Mouse (Mus musculus): ENCODE measurements around the gene Pccb.

Gene Pccb

DNA sequence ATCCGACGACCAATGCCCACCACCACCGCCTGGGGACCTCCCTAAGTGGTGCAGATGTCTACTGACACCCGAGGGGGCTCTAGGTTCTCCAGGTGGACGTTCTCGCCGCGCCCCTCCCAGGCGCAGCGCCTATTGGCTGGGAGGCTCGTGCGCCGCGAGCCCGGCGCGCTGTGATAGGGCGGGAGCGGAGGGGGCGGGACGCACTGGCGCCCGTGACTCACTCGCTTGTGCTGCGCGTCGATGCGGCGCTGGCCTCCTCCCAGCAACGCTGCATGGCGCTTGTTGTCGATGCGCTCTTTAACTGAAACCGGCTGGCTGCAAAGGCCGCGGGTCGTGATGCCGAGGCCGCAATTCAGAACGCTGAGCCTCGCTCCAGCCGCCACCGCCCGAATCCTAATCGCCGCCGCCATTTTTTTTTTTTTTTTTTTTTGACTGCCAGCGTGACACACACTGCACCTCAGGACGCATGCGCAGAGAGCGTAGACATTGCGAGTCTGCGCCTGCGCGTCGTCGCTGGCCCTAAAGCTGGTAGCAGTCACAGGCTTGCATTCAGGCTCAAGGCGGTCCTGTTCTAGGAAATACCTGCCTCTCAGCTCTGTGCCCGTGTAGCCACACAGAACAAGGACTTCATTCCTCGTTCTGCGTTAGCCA is at the start of gene Pccb:
Gene Pccb, minus strand, starts transcription at position 451 of the 651 bp plus-strand sequence.
- DNase-seq (ENCODE audit: low spot score) = peak; percentile 98

- DNase-seq (ENCODE audit: low spot score) = no peak
These were observed 49.0 kb upstream of the Pccb start for GRCm38 (mm10) chr9:101083728-101084127.

- no peak for DNase-seq (ENCODE audit: low spot score)
These were observed 45.5 kb upstream of the Pccb start for GRCm38 (mm10) chr9:101080046-101080685.

GRCm38 (mm10) chr9:101078579-101078978 is 43.9 kb upstream of the Pccb start:
- DNase-seq (ENCODE audit: low spot score) = no peak

GRCm38 (mm10) chr9:101077486-101077885 is 42.8 kb upstream of the Pccb start:
- DNase-seq (ENCODE audit: low spot score) = no peak

DNA sequence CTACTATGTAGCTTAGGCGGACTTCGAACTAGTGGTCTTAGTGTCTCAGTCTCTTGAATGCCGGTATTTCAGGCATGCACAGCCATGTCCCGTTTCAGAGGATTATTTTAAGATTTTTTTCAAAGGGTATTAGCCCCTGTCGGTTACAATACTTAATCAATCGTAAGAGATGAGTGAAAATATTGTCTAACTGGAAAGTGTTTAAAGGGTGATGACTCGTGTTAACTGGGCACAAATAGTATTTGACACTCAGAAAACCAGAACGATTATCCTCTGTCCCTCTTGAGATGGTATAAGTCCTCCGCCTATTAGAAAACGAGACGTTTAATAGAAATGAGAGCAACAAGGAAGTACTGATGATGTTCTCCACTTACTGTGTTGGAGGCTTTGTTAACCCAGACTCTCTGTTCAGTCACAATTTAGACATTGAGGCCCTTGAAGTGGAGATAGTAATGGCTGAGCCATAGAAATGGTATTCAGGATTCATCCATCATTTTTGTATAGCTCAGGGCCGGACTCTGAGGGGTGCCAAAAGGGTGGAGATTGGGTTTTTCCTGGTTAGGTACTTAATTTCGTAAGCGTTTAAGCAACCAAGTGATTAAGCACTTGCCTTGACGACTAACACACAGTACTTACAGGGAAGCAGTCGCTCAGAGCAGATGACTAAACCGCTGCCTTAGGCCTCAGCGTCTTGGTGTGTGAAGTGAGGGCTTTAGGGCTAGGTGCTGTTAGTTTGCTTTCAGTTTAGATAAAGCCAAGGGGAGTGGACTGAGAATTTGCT is 41.6 kb upstream of the Pccb start:
- no peak for DNase-seq (ENCODE audit: low spot score)

DNA sequence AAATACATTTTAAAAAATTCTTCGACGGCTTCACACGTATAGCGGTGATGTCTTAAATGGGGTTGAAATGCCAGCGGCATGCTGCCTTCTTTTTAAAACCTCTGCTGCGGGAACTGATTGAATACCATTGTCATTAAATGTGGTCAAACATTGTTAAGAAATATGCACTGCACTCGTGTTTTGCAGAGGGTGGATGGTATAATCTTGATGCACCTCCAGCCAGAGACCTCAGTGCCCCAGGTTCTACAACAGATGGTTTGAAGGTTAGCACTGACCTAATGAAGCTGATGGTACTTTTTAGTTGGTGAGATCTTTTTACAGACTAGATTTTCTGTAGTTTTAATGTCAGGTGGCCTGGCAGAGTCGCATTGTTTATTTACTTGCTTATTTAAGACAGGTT is 41.0 kb upstream of the Pccb start:
- no peak for DNase-seq (ENCODE audit: low spot score)

GRCm38 (mm10) chr9:101075091-101075581 is 40.4 kb upstream of the Pccb start:
- DNase-seq (ENCODE audit: low spot score) = no peak

DNA sequence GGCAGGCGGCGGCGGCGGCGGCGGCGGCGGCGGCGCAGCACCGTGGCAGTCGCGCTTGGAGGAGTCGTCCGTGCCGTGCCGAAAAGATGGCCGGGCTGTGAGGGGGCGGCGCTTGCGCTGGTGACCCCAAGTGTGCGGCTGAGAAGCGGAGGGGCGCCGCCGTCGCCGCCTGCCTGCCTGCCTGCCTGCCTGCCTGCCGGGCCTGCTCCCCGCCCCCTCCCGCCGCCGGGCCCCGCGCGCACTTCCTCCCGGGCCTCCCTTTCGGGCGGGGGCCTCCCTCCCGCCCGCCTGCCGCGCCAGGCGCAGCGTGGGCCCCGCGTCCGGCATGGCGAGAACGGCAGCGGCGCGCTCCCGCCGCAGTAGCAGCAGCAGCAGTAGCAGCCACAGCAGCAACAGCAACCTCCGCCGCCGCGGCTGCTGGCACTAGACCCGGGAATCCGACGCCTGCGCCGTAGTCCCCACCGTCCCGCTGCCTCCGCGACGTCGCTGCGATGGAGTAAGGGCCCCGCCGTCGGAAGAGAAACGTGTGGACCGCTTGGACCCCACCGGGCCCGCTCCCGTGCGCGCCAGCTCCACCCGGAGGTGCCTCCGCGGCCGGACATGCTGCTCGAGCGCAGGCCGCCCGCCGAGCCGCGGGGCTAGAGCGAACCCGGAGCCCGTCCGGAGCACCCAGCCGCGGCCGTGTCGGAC is 39.8 kb upstream of the Pccb start:
- DNase-seq (ENCODE audit: low spot score) = peak; percentile 84

DNA sequence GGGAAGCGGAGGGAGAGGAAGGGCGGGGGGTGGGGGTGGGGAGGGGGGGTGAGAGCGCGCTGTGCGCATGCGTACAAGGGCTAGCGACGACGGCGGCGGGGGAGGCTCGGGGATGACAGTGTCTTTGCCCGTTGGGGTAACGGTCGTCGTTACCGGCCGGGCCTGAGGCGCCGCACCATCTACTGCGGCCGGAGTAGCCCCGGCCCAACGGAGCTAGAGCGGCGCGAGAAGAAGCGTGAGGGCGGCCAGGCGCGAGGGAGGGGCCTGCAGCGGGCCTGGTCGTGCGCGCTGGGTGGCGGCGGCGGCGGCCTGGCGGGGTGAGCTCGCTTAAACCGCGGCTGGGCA is 39.3 kb upstream of the Pccb start, which contains the start of gene Msl2:
Gene Msl2, plus strand, starts transcription at position 115 of the 345 bp plus-strand sequence.
- no peak for DNase-seq (ENCODE audit: low spot score)

GRCm38 (mm10) chr9:101073041-101073986 is 38.6 kb upstream of the Pccb start:
- peak; percentile 99 for DNase-seq (ENCODE audit: low spot score)

GRCm38 (mm10) chr9:101072506-101072905 is 37.8 kb upstream of the Pccb start:
- no peak for DNase-seq (ENCODE audit: low spot score)

- DNase-seq (ENCODE audit: low spot score) = no peak
These were observed 35.1 kb upstream of the Pccb start for GRCm38 (mm10) chr9:101069781-101070180.

GRCm38 (mm10) chr9:101065076-101065602 is 30.4 kb upstream of the Pccb start:
- no peak for DNase-seq (ENCODE audit: low spot score)

DNA sequence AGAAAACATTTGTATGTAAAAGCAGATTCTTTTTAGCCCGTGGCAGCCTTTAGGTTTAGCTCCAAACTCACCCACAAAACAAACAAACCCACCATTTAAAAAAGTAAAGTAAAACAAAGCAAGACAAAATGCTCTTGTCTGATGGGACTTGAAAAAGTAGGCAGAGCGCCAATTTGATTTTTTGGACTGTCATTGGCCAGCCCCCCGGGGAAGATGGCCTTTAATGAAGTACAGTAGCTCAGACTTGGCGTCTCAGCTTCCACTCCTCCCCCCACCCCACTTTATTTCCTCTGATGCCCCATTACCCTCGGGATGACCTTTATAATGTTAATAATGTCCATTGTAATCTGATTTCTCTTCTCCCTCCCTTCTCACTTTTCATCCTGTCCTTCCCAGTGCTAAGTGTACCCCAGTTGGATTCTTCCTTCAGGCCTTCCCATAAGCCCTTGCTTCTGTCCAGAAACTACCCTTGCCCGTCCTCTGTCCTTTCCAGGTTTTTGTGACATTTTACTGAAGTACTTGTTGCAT is 27.6 kb upstream of the Pccb start:
- DNase-seq (ENCODE audit: low spot score) = no peak

DNA sequence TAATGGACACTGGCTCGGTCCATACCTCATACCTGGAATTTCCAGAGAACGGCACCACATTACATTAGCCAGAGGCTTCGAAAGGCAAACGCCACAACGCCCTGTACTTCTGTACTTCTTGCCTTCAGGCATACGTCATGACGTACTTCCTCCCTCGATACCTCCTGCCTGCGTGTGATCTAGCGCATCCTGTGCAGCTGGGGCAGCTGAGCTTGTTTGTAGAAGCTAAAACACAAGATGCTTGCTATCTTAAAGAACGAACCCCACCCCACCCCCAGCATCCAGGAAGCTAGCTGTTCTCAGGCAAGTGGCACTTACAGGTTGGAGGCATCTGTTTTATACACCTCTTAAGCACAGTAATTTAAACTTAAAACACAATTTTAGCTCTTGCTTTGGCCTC is 26.3 kb upstream of the Pccb start:
- DNase-seq (ENCODE audit: low spot score) = no peak

GRCm38 (mm10) chr9:101057156-101057555 is 22.5 kb upstream of the Pccb start:
- DNase-seq (ENCODE audit: low spot score) = no peak

DNA sequence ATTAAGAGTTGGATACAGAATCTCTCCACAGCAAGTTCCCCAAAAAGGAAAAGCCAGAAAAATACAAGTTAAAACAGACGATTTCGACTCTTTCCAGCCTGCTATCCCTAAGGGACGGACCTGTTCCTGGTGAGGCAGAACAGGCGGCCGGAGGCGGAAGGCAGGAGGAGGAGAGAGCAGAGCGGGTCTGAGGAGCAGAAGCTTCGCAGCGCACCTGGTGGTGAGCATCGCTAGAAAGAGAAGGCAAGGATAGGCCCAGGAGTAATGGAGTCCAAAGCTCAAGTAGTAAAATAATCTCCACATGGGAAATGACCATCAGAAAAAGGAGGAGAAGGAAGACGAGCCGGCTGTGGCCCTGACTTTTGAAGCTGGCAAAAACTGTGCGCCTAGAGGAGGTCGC is 18.6 kb upstream of the Pccb start:
- DNase-seq (ENCODE audit: low spot score) = no peak

- no peak for DNase-seq (ENCODE audit: low spot score)
These were observed 18.0 kb upstream of the Pccb start for GRCm38 (mm10) chr9:101052691-101053090.

GRCm38 (mm10) chr9:101052007-101052406 is 17.3 kb upstream of the Pccb start:
- no peak for DNase-seq (ENCODE audit: low spot score)

All from layer of hippocampus, adult 11-12 months (tissue).